Mouse (Mus musculus): ENCODE measurements around the gene Tmem212. TPM values are rescaled to one million over a fixed set of nuclear protein-coding genes. Genes with fewer than 3 reads are reported as not detected.
A peak's percentile ranks its signal among the peaks of the same experiment; 100 is the strongest.

The Tmem212 gene
- total and polyA plus RNA-seq, 2 experiments from 2014 or later: not detected

GRCm38 (mm10) chr3:27856288-27856687 lies 39.9 kb downstream of the Tmem212 start:
- Histone ChIP-seq H3K4me1 (ENCODE audit: control insufficient read depth, insufficient read depth) (peaks cover 17% of the 10 kb centered on the region), H3K27ac (ENCODE audit: low read depth) (no peak overlapping the region), H3K9ac (replicated peaks; ENCODE audit: low read depth, low read length) (no peak overlapping the region), H3K4me3 (ENCODE audit: low read depth, low read length) (no peak overlapping the region), H3K36me3 (replicated peaks; ENCODE audit: control insufficient read depth, insufficient read depth, low read length) (no peaks in the 10 kb centered on the region), H3K27me3 (ENCODE audit: control insufficient read depth, insufficient read depth, low read length) (no peaks in the 10 kb centered on the region), H3K9me3 (replicated peaks; ENCODE audit: control insufficient read depth, low read length) (no peaks in the 10 kb centered on the region; the same call in 1 of the 2 replicates), H3K4me2 (ENCODE audit: low read depth, low read length) (no peak overlapping the region)
- ATAC-seq (ENCODE audit: insufficient read depth, low read depth): no peak
- TF ChIP-seq EP300 (IDR thresholded peaks at IDR 0.05; ENCODE audit: low read depth) (no peak), CTCF (IDR thresholded peaks at IDR 0.05; ENCODE audit: low read depth) (no peak)
- DNase-seq (ENCODE audit: low spot score): no peak
- 80% methylated on average over 2 of the region's 2 CpGs for WGBS

GRCm38 (mm10) chr3:27854431-27855180 lies 41.6 kb downstream of the Tmem212 start:
- Histone ChIP-seq H3K4me3 (ENCODE audit: low read depth, low read length) (no peak overlapping the region), H3K36me3 (replicated peaks; ENCODE audit: control insufficient read depth, insufficient read depth, low read length) (no peaks in the 10 kb centered on the region), H3K9me3 (replicated peaks; ENCODE audit: control insufficient read depth, low read length) (no peaks in the 10 kb centered on the region; the same call in 1 of the 2 replicates), H3K4me2 (ENCODE audit: low read depth, low read length) (no peak overlapping the region), H3K27me3 (ENCODE audit: control insufficient read depth, insufficient read depth, low read length) (no peaks in the 10 kb centered on the region), H3K4me1 (ENCODE audit: control insufficient read depth, insufficient read depth) (peaks cover 13% of the 10 kb centered on the region), H3K9ac (replicated peaks; ENCODE audit: low read depth, low read length) (no peak overlapping the region), H3K27ac (ENCODE audit: low read depth) (no peak overlapping the region)
- WGBS: 76% methylated on average over 5 of the region's 5 CpGs
- ATAC-seq (ENCODE audit: insufficient read depth, low read depth): no peak
- TF ChIP-seq EP300 (IDR thresholded peaks at IDR 0.05; ENCODE audit: low read depth) (no peak), CTCF (IDR thresholded peaks at IDR 0.05; ENCODE audit: low read depth) (no peak)
- DNase-seq (ENCODE audit: low spot score): no peak

- no peaks in the 10 kb centered on the region for H3K9me3 ChIP-seq (replicated peaks; ENCODE audit: control insufficient read depth, low read length)
- H3K4me2 ChIP-seq (ENCODE audit: low read depth, low read length): no peak overlapping the region
- no peaks in the 10 kb centered on the region for H3K36me3 ChIP-seq (replicated peaks; ENCODE audit: control insufficient read depth, insufficient read depth, low read length)
- H3K9ac ChIP-seq (replicated peaks; ENCODE audit: low read depth, low read length): no peak overlapping the region
- TF ChIP-seq EP300 (IDR thresholded peaks at IDR 0.05; ENCODE audit: low read depth): no peak
- no peak for TF ChIP-seq CTCF (IDR thresholded peaks at IDR 0.05; ENCODE audit: low read depth)
- H3K4me1 ChIP-seq (ENCODE audit: control insufficient read depth, insufficient read depth): no peaks in the 10 kb centered on the region; the same call in 1 of the 2 replicates
- H3K4me3 ChIP-seq (ENCODE audit: low read depth, low read length): no peak overlapping the region
- no peak overlapping the region for H3K27ac ChIP-seq (ENCODE audit: low read depth)
- 39% methylated on average over 5 of the region's 5 CpGs for WGBS
- ATAC-seq (ENCODE audit: insufficient read depth, low read depth): no peak
- DNase-seq (ENCODE audit: low spot score): no peak
- H3K27me3 ChIP-seq (ENCODE audit: control insufficient read depth, insufficient read depth, low read length): no peaks in the 10 kb centered on the region
Observed at GRCm38 (mm10) chr3:27843266-27843665, 52.9 kb downstream of the Tmem212 start.

GRCm38 (mm10) chr3:27842856-27843255 lies 53.3 kb downstream of the Tmem212 start:
- ATAC-seq (ENCODE audit: insufficient read depth, low read depth) (no peak), DNase-seq (ENCODE audit: low spot score) (no peak)
- H3K4me2 ChIP-seq (ENCODE audit: low read depth, low read length): no peak overlapping the region
- no peak overlapping the region for H3K9ac ChIP-seq (replicated peaks; ENCODE audit: low read depth, low read length)
- no peaks in the 10 kb centered on the region for H3K27me3 ChIP-seq (ENCODE audit: control insufficient read depth, insufficient read depth, low read length)
- 55% methylated on average over 5 of the region's 5 CpGs for WGBS
- no peaks in the 10 kb centered on the region for H3K9me3 ChIP-seq (replicated peaks; ENCODE audit: control insufficient read depth, low read length)
- H3K36me3 ChIP-seq (replicated peaks; ENCODE audit: control insufficient read depth, insufficient read depth, low read length): no peaks in the 10 kb centered on the region
- H3K4me3 ChIP-seq (ENCODE audit: low read depth, low read length): no peak overlapping the region
- TF ChIP-seq EP300 (IDR thresholded peaks at IDR 0.05; ENCODE audit: low read depth) (no peak), CTCF (IDR thresholded peaks at IDR 0.05; ENCODE audit: low read depth) (no peak)
- H3K27ac ChIP-seq (ENCODE audit: low read depth): no peak overlapping the region
- H3K4me1 ChIP-seq (ENCODE audit: control insufficient read depth, insufficient read depth): no peaks in the 10 kb centered on the region; the same call in 1 of the 2 replicates

- no peak for ATAC-seq (ENCODE audit: insufficient read depth, low read depth)
- H3K4me1 ChIP-seq (ENCODE audit: control insufficient read depth, insufficient read depth): no peaks in the 10 kb centered on the region; the same call in 1 of the 2 replicates
- no peak for TF ChIP-seq EP300 (IDR thresholded peaks at IDR 0.05; ENCODE audit: low read depth)
- no peak for TF ChIP-seq CTCF (IDR thresholded peaks at IDR 0.05; ENCODE audit: low read depth)
- no peaks in the 10 kb centered on the region for H3K9me3 ChIP-seq (replicated peaks; ENCODE audit: control insufficient read depth, low read length)
- peak overlapping the region; percentile 51 for H3K4me2 ChIP-seq (ENCODE audit: low read depth, low read length)
- DNase-seq (ENCODE audit: low spot score): no peak
- no peaks in the 10 kb centered on the region for H3K27me3 ChIP-seq (ENCODE audit: control insufficient read depth, insufficient read depth, low read length)
- 0 out of 2 replicates have a peak overlapping the region, but pooled peaks have one; percentile 17 for H3K4me3 ChIP-seq (ENCODE audit: low read depth, low read length)
- no peaks in the 10 kb centered on the region for H3K36me3 ChIP-seq (replicated peaks; ENCODE audit: control insufficient read depth, insufficient read depth, low read length)
- H3K9ac ChIP-seq (replicated peaks; ENCODE audit: low read depth, low read length): no peak overlapping the region
- H3K27ac ChIP-seq (ENCODE audit: low read depth): no peak overlapping the region
- 30% methylated on average over 9 of the region's 9 CpGs for WGBS
Observed at GRCm38 (mm10) chr3:27840311-27840710, 55.9 kb downstream of the Tmem212 start.
